Mouse (Mus musculus): Measurements from ENCODE around the gene Vmn2r87.
"Not testable (repeated sequence)": the region's sequence is repeated elsewhere in the genome, so short reads cannot be mapped to it uniquely, and the experiment has no call there.

Vmn2r87 gene

GRCm38 (mm10) chr10:130497296-130497695 is at the start of gene Vmn2r87:
Gene Vmn2r87 (minus strand): TSS chr10:130497396.
- DNase-seq: no peak

GRCm38 (mm10) chr10:130544331-130544730 is 47.1 kb upstream of the Vmn2r87 start:
- not testable (repeated sequence) for DNase-seq

- DNase-seq: peak; percentile 81
These were observed 44.9 kb upstream of the Vmn2r87 start for GRCm38 (mm10) chr10:130541931-130542691.

GRCm38 (mm10) chr10:130536101-130536500 is 38.9 kb upstream of the Vmn2r87 start:
- peak; percentile 25 for DNase-seq

GRCm38 (mm10) chr10:130527926-130528325 is 30.7 kb upstream of the Vmn2r87 start:
- DNase-seq: no peak

- no peak for DNase-seq
These were observed 26.9 kb downstream of the Vmn2r87 start for GRCm38 (mm10) chr10:130470311-130470760.

- not testable (repeated sequence) for DNase-seq
These were observed 41.2 kb downstream of the Vmn2r87 start, which contains the start of gene Vmn2r86 for GRCm38 (mm10) chr10:130455950-130456349. Gene Vmn2r86 (minus strand): TSS chr10:130456050.

GRCm38 (mm10) chr10:130444776-130445175 is 52.4 kb downstream of the Vmn2r87 start:
- no peak for DNase-seq

GRCm38 (mm10) chr10:130434185-130434898 is 62.9 kb downstream of the Vmn2r87 start:
- DNase-seq: not testable (repeated sequence)

- not testable (repeated sequence) for DNase-seq
These were observed 67.6 kb downstream of the Vmn2r87 start, which contains the start of gene Vmn2r85 for GRCm38 (mm10) chr10:130429603-130430002. Gene Vmn2r85 (minus strand): TSS chr10:130429703.

- DNase-seq: not testable (repeated sequence)
These were observed 74.8 kb downstream of the Vmn2r87 start for GRCm38 (mm10) chr10:130422368-130422767.
